Mouse (Mus musculus) intestine, postnatal 0 days (tissue): Measurements from ENCODE around the gene Dhrs7c. TPM values are rescaled to one million over a fixed set of nuclear protein-coding genes. Genes with fewer than 3 reads are reported as not detected.

Experiments
- ATAC-seq: fragments of 200-750 bp; cut with Nextera tagmentation; 2 replicates; pipeline ENCODE4 v1.8.0; 2017; ENCODE audit warnings: mild to moderate bottlenecking, moderate TSS enrichment, moderate library complexity
- H3K27ac ChIP-seq: fragments of 300-500 bp; sonication (generic); 2 replicates; pipeline ENCODE4 v1.5.1; 2014; ENCODE audit warnings: mild to moderate bottlenecking, low read depth, low read length, moderate library complexity
- H3K27me3 ChIP-seq: fragments of 300-500 bp; sonication (generic); replicated peaks from 2 replicates; pipeline ENCODE4 v1.6.1; 2014; ENCODE audit warnings: low read length, mixed read lengths; ENCODE audit not compliant: control insufficient read depth, insufficient read depth
- H3K36me3 ChIP-seq: fragments of 300-500 bp; sonication (generic); 2 replicates; pipeline ENCODE4 v1.6.1; 2014; ENCODE audit warnings: mild to moderate bottlenecking, moderate library complexity; ENCODE audit not compliant: control insufficient read depth, insufficient read depth
- H3K4me1 ChIP-seq: fragments of 300-500 bp; sonication (generic); replicated peaks from 2 replicates; pipeline ENCODE4 v1.6.1; 2014; ENCODE audit warnings: antibody characterized with exemption, low read length, mixed read lengths; ENCODE audit not compliant: control insufficient read depth, insufficient read depth
- H3K4me2 ChIP-seq: fragments of 300-500 bp; sonication (generic); replicated peaks from 2 replicates; pipeline ENCODE4 v1.6.1; 2014; ENCODE audit warnings: low read depth, mild to moderate bottlenecking, moderate library complexity
- H3K4me3 ChIP-seq: fragments of 300-500 bp; sonication (generic); 2 replicates; pipeline ENCODE4 v1.5.1; 2014; ENCODE audit warnings: low read depth, low read length
- H3K9ac ChIP-seq: fragments of 300-500 bp; sonication (generic); 2 replicates; pipeline ENCODE4 v1.6.1; 2014; ENCODE audit warnings: mild to moderate bottlenecking, low read depth, low read length
- H3K9me3 ChIP-seq: fragments of 300-500 bp; sonication (generic); 2 replicates; pipeline ENCODE4 v1.6.1; 2016; ENCODE audit warnings: mixed run types; ENCODE audit not compliant: control insufficient read depth
- CTCF ChIP-seq: sonication (generic); IDR thresholded peaks from 2 replicates; pipeline ENCODE4 v1.5.1; 2016; ENCODE audit warnings: low read depth, mild to moderate bottlenecking, control low read depth, antibody characterized with exemption, moderate library complexity
- WGBS: fragments of 180-500 bp; shearing (Covaris S2); extraction: QIAGEN DNeasy Blood & Tissue Kit; methylation state at CpG from one replicate; pipeline ENCODE4 v1.1.7; 2014; 5-methylcytosine and 5-hydroxymethylcytosine counted together
- polyA plus RNA-seq: library from polyadenylated mRNA; unstranded; fragments of >200 nt; fragmentation: Nextera tagmentation; extraction: Ambion mirVana; gene quantifications from 2 replicates; pipeline ENCODE4 v1.2.1, GENCODE M21; 2015

The Dhrs7c gene
- polyA plus RNA-seq, 1 experiment from 2014 or later = not detected

DNA sequence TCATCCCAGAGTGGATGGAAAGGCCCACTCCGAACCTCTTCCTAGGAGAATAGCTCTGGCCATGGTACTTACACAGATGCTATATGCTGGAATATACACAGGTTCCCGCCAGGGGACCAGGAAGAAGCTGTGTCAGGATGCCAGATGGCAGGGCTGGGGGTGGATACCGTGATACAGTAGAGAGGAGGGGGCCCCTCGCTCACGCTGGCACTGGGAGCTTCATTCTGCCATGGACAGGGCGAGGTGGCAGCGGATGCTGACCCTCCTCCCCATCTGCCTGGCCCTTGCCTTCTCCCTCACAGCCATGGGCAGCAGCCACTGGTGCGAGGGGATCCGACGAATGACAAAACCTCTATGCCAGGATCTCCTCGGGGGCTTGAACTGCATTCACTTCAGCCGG, 23.6 kb upstream of the Dhrs7c start, which contains the start of gene Gsg1l2:
Gsg1l2 (plus strand) TSS at position 230 of the 400 bp plus-strand sequence.
- ATAC-seq = no peak
- no peaks in the 10 kb centered on the region for H3K4me1 ChIP-seq
- H3K36me3 ChIP-seq = no peaks in the 10 kb centered on the region
- H3K9ac ChIP-seq = no peak within 1 kb of the TSS
- no peak within 1 kb of the TSS for H3K4me3 ChIP-seq
- no peaks in the 10 kb centered on the region for H3K9me3 ChIP-seq
- WGBS = 78% methylated on average over 12 of the region's 12 CpGs
- H3K27me3 ChIP-seq = no peaks in the 10 kb centered on the region
- no peak within 1 kb of the TSS for H3K27ac ChIP-seq
- no peak within 1 kb of the TSS for H3K4me2 ChIP-seq
- TF ChIP-seq CTCF = no peak

DNA sequence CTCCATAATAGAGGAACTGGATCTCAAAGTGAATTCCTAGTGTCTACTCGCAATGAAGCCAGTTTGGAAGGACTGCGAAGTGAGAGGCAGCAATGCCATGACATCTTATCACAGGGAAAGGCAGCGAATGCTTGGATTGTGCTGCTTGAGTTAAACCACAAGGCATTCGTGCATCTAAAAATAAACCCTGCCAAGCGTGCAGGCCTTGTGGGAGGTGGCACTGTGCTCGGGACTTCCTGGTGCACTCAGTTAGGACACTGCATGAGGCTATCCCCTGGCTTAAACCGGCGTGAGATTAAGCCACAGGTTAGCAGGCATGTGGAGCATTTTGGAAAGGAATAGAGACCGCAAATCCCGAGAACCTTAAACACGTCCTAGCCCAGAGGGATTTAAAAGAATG, 7.8 kb upstream of the Dhrs7c start:
- WGBS = 72% methylated on average over 11 of the region's 11 CpGs
- no peak overlapping the region for H3K4me2 ChIP-seq
- no peaks in the 10 kb centered on the region for H3K9me3 ChIP-seq
- no peaks in the 10 kb centered on the region for H3K4me1 ChIP-seq
- TF ChIP-seq CTCF = no peak
- no peak overlapping the region for H3K27ac ChIP-seq
- no peak overlapping the region for H3K9ac ChIP-seq
- no peak for ATAC-seq
- H3K27me3 ChIP-seq = no peaks in the 10 kb centered on the region
- H3K36me3 ChIP-seq = no peaks in the 10 kb centered on the region
- H3K4me3 ChIP-seq = no peak overlapping the region

DNA sequence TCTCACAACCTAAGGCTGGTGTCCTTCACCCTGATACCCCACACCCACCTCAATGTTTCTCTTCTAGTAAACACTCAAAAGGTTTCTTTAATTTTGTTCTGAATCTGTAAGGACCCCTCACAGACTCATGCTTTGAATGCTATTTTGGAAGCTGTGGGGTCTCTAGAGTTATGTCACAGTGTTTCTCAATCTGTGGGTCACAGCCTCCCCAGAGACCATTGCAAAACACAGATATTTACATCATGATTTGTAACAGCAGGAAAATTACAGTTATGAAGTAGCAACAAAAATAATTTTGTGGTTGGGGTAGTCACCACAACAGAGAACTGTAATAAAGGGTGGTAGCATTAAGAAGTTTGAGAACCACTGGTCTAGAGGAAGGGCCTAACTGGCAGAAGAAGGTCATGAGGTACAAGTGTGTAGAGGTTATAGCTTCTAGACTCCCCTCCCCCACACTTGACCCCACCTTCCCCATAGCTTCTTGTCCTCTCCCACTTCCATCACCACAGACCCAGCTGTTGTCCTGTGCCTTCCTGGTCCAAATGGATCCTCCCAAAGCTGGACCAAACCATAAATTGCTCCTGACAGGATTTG, 2.2 kb downstream of the Dhrs7c start:
- H3K4me1 ChIP-seq = no peaks in the 10 kb centered on the region
- no peak overlapping the region for H3K4me2 ChIP-seq
- no peak for ATAC-seq
- H3K9ac ChIP-seq = no peak overlapping the region
- H3K4me3 ChIP-seq = no peak overlapping the region
- H3K27me3 ChIP-seq = no peaks in the 10 kb centered on the region
- H3K27ac ChIP-seq = no peak overlapping the region
- no peaks in the 10 kb centered on the region for H3K9me3 ChIP-seq
- H3K36me3 ChIP-seq = no peaks in the 10 kb centered on the region
- no peak for TF ChIP-seq CTCF

DNA sequence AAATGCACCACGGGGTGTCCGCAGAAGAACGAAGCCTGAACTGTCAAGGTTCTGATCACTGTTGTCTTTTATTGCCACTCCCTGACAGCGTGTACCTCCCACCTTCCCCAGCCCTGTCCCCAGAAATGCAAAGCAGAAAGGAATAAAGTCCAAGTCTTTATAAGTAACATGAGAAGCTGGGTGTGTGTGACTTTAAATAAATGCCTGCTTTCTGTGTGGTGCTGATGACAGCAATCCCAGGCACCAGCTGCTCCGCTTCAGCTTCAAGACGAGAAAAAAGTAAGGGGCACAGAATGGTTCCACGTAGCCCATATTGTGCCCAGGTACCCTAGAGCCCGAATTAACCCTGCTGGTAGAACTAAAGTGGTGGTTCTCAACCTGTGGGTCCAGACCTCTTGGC, 3.2 kb downstream of the Dhrs7c start:
- no peaks in the 10 kb centered on the region for H3K9me3 ChIP-seq
- H3K9ac ChIP-seq = no peak overlapping the region
- no peak overlapping the region for H3K4me3 ChIP-seq
- TF ChIP-seq CTCF = no peak
- H3K36me3 ChIP-seq = no peaks in the 10 kb centered on the region
- no peaks in the 10 kb centered on the region for H3K27me3 ChIP-seq
- ATAC-seq = no peak
- H3K4me1 ChIP-seq = no peaks in the 10 kb centered on the region
- H3K27ac ChIP-seq = no peak overlapping the region
- H3K4me2 ChIP-seq = no peak overlapping the region
- WGBS = 48% methylated on average over 8 of the region's 8 CpGs

DNA sequence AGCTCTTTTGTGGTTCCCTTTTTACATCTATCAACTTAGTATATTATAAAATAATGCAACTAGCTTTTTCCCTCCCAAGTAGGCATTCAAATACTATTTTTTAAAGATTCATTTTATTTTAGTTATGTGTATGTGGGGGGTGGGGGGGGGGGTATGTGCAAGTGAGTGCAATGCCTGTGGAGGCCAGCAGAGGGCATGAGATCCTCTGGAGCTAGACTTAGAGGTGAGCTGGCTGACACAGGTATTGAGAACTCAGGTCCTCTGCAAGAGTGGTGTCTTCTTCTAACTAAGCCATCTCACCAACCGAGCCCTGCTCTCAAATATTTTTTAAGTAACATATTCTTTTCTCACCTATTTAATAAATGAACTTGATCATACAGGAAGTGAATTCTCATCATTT, 7.6 kb downstream of the Dhrs7c start:
- no peak overlapping the region for H3K4me2 ChIP-seq
- WGBS = 98% methylated on average over 1 of the region's 1 CpGs

DNA sequence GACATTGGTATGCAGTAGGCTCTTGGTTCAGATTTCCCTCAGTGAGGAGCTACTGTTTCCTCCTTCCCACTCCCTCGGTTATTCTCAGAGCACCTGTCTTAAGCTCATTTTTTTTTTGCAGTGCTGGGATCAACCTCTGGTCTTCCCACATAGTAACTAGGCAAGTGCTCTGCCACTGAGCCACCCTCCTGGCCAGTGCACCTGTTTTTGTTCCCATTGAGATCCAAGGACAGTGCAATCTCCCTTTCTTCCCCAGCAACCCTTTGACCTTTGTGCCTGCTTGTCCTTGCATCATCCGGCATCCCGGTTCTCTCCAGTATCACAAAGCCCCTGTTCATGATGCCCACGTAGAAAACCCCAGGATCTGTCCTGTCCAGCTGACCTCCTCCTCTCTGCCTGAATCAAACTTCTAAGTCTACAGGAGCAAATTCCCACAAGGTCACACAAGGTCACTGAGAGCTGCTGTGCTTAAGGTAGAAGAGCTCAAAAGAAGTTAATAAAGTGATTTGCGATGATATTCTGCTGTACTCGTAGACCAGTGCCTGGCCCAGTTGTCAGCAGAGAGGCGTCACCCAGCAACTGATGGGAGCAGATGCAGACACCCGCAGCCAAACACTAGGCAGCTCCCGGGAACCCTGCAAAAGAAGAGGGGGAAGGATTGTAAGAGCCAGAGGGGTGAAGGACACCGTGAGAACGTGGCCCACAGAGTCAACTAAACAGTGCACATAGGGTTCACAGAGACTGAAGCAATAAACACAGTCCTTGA, 9.0 kb downstream of the Dhrs7c start:
- no peaks in the 10 kb centered on the region for H3K9me3 ChIP-seq
- H3K27me3 ChIP-seq = no peaks in the 10 kb centered on the region
- no peak for ATAC-seq
- no peak overlapping the region for H3K27ac ChIP-seq
- TF ChIP-seq CTCF = no peak
- no peak overlapping the region for H3K4me2 ChIP-seq
- H3K4me3 ChIP-seq = no peak overlapping the region
- no peaks in the 10 kb centered on the region for H3K4me1 ChIP-seq
- 83% methylated on average over 11 of the region's 11 CpGs for WGBS
- no peaks in the 10 kb centered on the region for H3K36me3 ChIP-seq
- no peak overlapping the region for H3K9ac ChIP-seq

More for the DNA sequence above, 7.6 kb downstream of the Dhrs7c start:
- H3K27ac ChIP-seq = no peak overlapping the region
- H3K4me1 ChIP-seq = no peaks in the 10 kb centered on the region
- no peak overlapping the region for H3K9ac ChIP-seq
- no peaks in the 10 kb centered on the region for H3K27me3 ChIP-seq
- no peak for ATAC-seq
- peak; percentile 41 for TF ChIP-seq CTCF
- no peaks in the 10 kb centered on the region for H3K36me3 ChIP-seq
- no peak overlapping the region for H3K4me3 ChIP-seq
- no peaks in the 10 kb centered on the region for H3K9me3 ChIP-seq
